Mouse (Mus musculus) granulocyte monocyte progenitor cell, adult 5-6 weeks (primary cell): Measurements from ENCODE around the gene Tepsin. TPM values are rescaled to one million over a fixed set of nuclear protein-coding genes. Genes with fewer than 3 reads are reported as not detected.
A peak's percentile ranks its signal among the peaks of the same experiment; 100 is the strongest.

ENCODE experiments used
- ATAC-seq: replicated peaks from 2 replicates; pipeline ENCODE4 v1.8.0; 2016; ENCODE audit warnings: mild to moderate bottlenecking, moderate TSS enrichment, inconsistent platforms; ENCODE audit not compliant: poor library complexity, severe bottlenecking
- total RNA-seq, 2 experiments: library from RNA; stranded (forward) in 1 of 2; stranded (reverse) in 1 of 2; fragments of 200-712, 200-1000 nt in 1 of 2; fragments of >200 nt in 1 of 2; fragmentation: Nextera tagmentation in 1 of 2; gene quantifications; 2 replicates each; pipeline ENCODE4 v1.2.3; 2014 to 2017

The Tepsin gene
- total RNA-seq, 2 experiments from 2014 or later, result 7.5 to 22.2 TPM

- ATAC-seq, result no peak
These were observed 16.1 kb upstream of the Tepsin start for GRCm38 (mm10) chr11:120114488-120115215.

DNA sequence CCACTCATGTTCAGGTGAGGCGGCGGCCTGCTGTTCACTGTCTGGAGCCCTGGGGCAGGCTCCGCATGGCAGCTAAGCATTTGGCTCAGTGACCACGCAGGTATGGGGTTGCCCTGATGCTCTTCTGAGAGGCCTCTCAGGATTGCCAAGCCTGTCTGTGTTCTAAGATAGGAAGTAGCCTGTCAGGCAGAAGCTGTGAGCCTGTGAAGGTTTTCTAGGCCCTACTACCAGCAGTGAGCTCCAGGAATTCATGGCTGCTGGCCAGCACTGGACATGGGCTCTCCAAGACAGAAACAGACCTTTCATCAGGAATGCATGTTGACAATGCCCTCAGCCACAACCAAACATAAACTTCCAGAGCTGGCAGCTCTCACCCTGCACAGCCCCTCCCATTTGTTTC is 13.6 kb upstream of the Tepsin start:
- no peak for ATAC-seq

DNA sequence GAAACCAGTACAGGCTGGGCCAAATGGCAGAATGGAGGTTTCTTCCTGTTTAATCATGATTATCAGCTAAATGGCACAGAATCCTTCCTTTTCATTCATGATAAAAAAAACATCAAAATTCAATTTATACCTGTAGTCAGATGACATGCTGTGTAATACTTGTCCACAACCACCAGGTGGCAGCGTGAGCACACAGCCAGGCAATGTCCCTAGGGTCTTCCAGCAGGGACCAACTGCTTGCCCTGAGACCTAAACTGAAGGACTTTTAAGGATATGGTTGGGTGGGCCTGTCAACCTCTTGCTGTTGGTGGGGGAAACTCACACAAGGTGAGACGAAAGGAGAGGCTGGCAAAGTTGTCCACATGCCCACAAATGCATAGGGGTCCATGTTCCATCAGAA is 12.5 kb upstream of the Tepsin start:
- ATAC-seq, result peak; percentile 51; the same call in 1 of the 2 replicates

- ATAC-seq, result no peak
These were observed 12.0 kb upstream of the Tepsin start for GRCm38 (mm10) chr11:120110554-120110953.

GRCm38 (mm10) chr11:120109558-120110210 is 11.2 kb upstream of the Tepsin start:
- ATAC-seq, result no peak

DNA sequence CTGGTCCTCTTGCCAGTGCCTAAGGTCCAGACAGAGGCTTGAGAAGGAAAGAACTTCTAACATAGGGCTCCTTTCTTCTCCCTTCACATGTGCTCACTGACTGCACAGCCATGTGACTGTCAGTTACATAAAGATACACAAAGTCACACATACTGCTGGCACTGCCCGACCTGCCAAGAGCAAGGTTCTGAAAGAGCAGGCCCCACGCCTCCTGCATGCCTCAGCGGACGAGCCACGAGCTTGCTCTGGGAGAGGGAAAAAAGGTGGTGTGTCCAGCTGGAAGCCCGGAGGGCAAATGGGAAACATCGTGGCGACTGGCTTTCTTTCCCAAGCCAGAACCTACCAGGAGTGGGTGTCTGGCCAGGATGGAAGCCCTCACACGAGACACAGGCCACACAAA is 9.3 kb upstream of the Tepsin start:
- no peak for ATAC-seq

GRCm38 (mm10) chr11:120107026-120107425 is 8.5 kb upstream of the Tepsin start:
- no peak for ATAC-seq

DNA sequence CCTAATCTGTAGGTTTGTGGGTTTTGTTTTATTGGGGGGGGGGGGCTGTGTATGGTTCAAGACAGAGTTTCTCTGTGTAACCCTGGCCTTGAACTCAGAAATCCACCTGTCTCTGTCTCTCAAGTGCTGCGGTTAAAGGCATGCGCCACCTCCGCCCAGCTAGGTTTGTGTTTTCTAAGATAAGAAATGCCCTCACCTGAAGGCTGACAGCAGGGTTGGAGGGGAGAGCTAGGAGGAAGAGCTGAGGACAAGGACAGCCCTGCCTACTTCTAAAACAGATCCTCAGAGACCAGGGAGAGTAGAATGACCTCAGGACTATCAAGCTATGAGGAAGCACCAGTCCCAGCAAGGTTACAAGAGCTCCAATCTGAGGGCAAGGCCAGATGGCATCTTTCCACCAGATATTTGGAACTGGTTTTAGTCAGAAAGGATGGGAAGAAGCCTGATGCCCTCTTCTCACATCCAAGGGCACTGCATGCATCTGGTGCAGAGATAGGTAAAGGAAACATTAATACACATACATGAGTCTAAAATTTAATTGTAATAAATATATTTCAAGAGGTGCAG is 5.0 kb upstream of the Tepsin start:
- ATAC-seq, result no peak

- ATAC-seq, result peak; percentile 21; the same call in 1 of the 2 replicates
These were observed 2.5 kb upstream of the Tepsin start for GRCm38 (mm10) chr11:120101036-120101435.

DNA sequence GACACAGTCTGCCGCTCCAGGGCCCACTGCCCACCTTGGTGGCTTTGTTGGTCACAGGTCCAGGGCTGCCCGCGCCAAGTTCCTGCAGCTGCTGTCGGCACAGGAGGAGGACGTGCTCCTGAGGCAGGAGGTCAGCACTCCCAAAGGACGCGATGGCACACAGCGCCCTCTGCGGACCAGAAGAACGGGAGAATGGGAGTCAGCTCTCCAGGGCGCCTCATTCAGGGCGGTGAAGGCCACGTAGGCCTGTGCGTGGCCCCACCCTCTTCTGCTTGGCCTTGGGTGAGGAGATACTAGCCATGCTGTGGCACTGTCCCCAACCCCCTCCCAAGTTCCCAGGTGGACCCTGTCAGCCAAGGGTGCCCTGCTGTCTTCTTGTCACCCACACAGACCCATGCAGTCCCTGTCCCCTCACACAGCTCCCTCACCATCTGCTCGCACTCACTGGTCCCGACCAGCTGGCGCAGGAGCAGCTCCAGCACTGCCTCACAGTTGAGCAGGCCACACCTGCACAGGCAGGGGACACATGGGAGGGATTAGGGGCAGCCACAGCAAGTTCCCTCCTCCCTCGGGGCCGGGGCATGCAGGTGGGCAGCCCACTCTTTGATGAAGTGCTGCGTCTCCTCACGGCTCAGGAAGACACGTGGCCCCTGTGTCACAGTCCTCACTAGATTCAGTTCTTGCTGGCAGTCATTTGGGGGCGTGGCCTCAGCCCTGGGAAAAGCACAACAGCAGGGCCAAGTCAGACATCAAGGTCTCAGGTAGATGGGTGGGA is 5.5 kb downstream of the Tepsin start:
- ATAC-seq, result no peak

DNA sequence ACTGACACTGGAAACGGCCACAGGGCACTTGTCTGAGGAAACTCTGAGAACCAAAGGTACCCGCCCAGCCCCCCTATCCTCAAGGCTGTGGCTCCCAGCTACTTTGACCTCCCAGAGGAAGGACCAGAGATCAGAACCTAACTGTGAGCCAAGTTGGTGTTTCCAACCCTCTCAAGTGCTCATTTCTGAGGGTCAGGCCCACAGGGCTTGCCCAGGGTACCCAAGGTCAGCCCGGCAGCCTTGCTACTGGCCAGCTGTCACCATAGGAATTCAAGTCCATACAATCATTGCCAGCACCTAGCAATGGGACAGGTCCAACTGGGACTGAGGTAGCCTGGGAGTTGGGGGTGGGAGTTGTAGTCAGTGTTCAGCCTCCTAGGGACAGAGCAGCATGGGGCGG is 7.9 kb downstream of the Tepsin start:
- ATAC-seq, result no peak

DNA sequence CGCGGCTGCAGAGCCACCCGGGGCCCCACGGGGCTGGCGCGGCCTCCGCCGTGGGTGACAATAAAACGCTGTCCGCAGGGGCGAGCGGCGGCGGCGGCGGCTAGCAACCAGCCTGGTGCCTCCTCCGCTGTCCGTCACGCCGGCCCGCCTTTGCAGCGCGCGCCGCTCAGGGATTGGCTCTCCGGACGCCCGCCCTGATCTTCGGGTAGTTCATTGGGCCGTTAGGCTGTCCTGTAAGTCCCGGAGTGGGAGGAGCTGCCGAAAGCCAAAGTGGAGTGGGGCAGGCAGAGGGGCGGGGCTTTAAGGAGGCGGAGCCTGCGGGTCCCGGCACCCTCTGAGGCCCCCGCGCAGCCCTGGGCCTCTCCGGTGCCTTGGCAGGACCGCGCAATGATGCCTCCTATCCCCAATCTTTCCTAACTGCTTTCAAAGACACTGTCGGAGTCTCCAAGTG is 11.8 kb downstream of the Tepsin start, which contains the start of gene Cep131:
Cep131 (minus strand) TSS at position 126 of the 451 bp plus-strand sequence.
- ATAC-seq, result peak; percentile 98

DNA sequence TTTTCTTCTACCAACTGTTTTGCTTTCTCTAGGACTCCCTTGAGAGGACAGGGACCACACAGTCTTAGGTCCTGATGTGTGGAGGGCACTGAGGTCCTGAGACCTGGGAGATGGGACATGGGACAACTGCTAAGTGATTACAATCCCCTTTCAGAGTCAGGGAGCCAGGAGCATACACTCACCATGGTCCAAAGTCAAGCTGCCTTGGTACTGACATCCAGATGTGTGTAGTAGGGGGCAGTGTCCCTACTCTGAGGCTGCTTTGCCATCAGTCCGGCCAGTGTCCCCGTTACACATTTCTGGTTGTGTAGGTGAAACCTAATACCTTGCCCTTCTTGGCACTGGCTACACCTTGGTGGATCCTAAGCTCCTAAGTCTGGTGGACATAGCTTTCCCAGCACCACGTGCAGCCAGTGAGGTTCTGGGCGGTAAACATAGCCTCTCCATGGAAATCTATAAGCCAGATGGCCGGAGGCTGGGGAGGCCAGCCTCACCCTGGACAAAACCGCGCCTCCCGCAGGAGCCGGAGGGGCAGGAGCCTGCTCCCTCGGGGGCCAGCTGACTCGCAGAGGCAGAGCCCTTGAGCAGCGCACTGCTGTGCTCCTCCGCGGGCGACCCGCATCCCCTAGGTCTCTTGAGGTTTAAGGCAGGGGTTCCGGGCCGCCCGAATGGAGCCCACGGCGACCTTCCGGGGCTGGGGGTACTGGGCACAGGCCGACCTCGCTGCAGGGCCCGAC is 12.5 kb downstream of the Tepsin start:
- peak; percentile 10; the same call in 1 of the 2 replicates for ATAC-seq

GRCm38 (mm10) chr11:120080282-120080681 is 18.2 kb downstream of the Tepsin start:
- no peak for ATAC-seq

DNA sequence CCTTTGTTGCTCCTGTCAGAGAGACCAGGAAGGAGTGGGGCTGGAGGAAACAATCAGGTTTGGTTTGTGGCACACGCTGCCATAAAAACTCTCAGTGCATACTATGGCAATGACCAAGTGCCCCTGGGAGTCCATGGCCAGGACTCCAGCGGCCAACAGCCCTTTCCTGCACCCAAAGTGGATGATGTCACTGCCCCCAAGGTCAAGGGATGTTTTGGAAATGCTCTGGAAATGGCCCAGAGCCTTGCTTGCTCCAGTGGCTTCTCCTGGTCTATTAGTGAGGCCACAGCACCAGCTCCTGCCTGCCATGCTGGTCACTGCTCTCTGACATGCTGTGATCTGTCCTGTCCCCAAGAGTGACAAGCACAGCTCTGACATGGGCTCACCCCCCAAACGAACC is 22.3 kb downstream of the Tepsin start:
- no peak for ATAC-seq

- peak; percentile 24; the same call in 1 of the 2 replicates for ATAC-seq
These were observed 25.4 kb downstream of the Tepsin start for GRCm38 (mm10) chr11:120072986-120073647.

DNA sequence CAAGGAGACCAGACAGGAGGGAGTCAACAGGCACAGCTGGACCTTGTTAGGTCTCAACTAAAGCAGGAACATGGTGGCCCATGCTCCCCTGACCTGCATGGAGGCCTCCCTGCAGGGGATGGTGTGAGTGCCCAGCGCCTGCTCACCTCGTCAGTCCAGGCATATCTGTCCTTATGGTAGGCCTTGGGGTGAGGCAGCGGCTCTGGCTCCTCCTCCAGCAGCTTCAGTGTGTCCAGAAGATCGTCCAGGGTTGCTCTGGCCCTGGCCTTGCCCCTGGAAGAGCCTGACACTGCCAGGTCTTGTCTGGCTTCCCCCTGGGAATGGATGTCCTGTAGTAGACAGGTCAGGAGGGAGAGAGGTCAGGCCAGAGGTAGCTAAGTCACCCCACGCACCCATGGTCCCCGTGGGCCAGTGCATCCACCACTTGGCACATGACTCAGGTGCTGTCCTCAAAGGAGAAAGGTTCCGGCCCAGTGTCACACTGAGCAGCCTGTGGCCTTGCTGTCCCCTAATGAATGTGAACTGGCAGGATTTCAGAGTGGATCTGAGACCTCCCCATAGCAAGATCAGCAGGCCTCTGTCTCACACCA is 26.7 kb downstream of the Tepsin start:
- ATAC-seq, result no peak

DNA sequence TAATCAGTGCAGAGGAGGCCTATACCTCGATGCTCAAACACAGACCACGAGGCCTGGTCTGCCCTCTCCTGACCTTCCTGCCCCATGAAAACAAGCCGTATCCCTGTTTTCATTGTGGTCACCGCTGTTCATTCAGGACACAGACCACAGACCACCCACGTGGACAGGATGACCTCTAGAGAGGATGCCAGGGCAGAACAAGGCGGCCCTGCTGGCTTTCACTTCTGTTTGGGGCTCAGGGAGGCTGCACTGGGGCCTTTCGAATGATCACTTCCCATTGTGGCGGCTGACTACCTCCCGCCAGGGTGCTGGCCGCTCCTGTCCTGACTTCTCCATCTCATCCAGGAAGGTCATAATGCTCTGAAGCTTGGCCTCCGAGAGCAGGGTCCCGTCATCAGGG is 27.5 kb downstream of the Tepsin start:
- ATAC-seq, result peak; percentile 81
